Mouse (Mus musculus) splenic B cell, adult 2 months (primary cell): Measurements from ENCODE around the gene Olfr780.
"Not testable (repeated sequence)": the region's sequence is repeated elsewhere in the genome, so short reads cannot be mapped to it uniquely, and the experiment has no call there.

Experiments
- DNase-seq: peaks from one replicate; pipeline ENCODE4 v3.0.0-alpha.2; 2011; ENCODE audit warnings: low read depth, low spot score
- H3K27me3 ChIP-seq: 2 replicates; pipeline ENCODE4 v1.6.1; 2012; ENCODE audit warnings: mild to moderate bottlenecking, low read length, moderate library complexity, mixed read lengths; ENCODE audit not compliant: control insufficient read depth, poor library complexity, insufficient read depth, severe bottlenecking
- H3K36me3 ChIP-seq: 2 replicates; pipeline ENCODE4 v1.6.1; 2012; ENCODE audit warnings: mild to moderate bottlenecking, low read length, moderate library complexity, mixed read lengths; ENCODE audit not compliant: control insufficient read depth, poor library complexity, insufficient read depth, severe bottlenecking

Olfr780 gene

DNA sequence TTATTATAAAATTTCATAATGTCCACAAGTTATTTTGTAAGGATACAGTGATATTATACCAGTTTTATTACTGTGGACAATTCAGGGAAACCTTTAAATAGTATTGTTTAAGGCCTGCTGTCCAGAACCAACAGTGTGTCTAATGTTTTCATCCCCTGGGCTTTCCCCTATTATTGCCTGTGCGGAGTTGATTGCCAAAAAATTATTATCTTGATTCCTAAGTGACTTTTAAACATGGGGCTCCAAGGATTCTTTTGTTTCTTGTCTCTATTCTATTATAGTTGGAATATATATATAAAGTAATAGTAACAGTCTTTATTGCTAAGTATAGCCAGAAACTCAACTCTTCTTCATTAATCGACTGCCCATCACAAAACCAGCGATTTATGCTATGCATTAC is at the start of gene Olfr780:
Gene Olfr780 (plus strand): TSS at position 301 of the 400 bp plus-strand sequence.
- H3K36me3 ChIP-seq = no peaks in the 10 kb centered on the region
- H3K27me3 ChIP-seq = no peaks in the 10 kb centered on the region
- DNase-seq = no peak

- no peak for DNase-seq
- Histone ChIP-seq H3K36me3 (no peaks in the 10 kb centered on the region), H3K27me3 (no peaks in the 10 kb centered on the region)
Measured at GRCm38 (mm10) chr10:129271081-129271535, 46.8 kb upstream of the Olfr780 start, which contains the start of gene Olfr777. Olfr777 (minus strand) TSS chr10:129271485.

GRCm38 (mm10) chr10:129312973-129313372 is 4.9 kb upstream of the Olfr780 start:
- H3K36me3 ChIP-seq = not testable (repeated sequence)

DNA sequence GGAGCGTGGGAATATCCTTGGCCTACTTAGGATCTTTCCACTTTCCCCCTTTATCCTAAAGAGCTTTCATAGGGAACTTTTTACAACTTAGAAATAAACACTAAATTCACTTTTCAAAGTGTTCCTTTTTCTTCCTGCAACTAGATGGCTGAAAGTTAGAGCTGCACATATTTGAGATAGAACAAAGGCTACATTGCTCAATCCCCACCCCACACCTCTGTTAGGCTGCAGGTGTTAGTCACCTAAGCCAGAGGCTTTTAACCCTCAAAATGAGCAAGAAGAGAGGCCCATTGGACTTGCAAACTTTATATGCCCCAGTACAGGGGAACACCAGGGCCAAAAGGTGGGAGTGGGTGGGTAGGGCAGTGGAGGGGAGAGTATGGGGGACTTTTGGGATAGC is 4.4 kb upstream of the Olfr780 start:
- not testable (repeated sequence) for H3K27me3 ChIP-seq, H3K36me3 ChIP-seq, DNase-seq

More at GRCm38 (mm10) chr10:129312973-129313372, 4.9 kb upstream of the Olfr780 start:
- H3K27me3 ChIP-seq, DNase-seq: not testable (repeated sequence)

DNA sequence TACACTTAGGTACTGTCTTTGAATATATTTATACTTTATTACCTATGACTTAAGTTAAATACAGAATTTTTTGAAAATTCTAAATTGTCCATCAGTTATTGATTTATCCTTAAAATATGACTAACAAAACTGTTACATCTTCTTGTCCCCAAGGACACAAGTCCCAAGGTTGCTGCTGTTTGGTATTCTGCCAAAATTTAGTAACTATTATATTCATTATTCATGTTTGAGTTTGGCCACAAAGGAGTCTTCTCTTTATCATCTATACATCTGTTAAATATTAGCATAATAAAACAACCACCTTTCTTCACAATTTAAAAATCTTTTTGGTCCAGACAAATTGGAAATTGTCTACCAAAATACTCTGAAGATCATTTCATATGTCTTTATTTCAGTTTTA is 10.6 kb downstream of the Olfr780 start, which contains the start of gene Olfr781:
Gene Olfr781 (plus strand): TSS at position 301 of the 400 bp plus-strand sequence.
- no peak for DNase-seq
- H3K36me3 ChIP-seq = no peaks in the 10 kb centered on the region
- no peaks in the 10 kb centered on the region for H3K27me3 ChIP-seq

- no peak for DNase-seq
- Histone ChIP-seq H3K36me3 (no peaks in the 10 kb centered on the region), H3K27me3 (no peaks in the 10 kb centered on the region)
Measured at GRCm38 (mm10) chr10:129348550-129348949, 30.6 kb downstream of the Olfr780 start, which contains the start of gene Olfr782. Olfr782 (plus strand) TSS chr10:129348850.

DNA sequence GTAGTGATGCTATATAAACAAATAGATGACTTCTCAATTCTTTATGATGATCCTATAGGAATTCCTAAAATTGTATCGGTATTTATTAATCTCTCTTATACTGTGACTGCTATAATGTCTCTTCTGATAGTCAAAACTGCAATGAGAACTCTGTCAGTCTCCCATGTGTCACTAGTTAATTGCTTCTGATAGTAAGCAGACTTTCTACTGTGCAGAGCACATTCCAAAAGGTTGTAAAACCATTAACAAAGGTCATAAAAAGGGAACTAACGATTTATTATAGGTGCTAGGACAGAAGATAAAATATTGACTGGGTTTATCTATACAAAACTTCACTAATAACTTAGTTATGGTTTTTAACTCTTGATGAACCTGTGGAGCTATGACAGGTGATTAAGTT is 34.6 kb downstream of the Olfr780 start:
- not testable (repeated sequence) for H3K36me3 ChIP-seq, H3K27me3 ChIP-seq, DNase-seq

DNA sequence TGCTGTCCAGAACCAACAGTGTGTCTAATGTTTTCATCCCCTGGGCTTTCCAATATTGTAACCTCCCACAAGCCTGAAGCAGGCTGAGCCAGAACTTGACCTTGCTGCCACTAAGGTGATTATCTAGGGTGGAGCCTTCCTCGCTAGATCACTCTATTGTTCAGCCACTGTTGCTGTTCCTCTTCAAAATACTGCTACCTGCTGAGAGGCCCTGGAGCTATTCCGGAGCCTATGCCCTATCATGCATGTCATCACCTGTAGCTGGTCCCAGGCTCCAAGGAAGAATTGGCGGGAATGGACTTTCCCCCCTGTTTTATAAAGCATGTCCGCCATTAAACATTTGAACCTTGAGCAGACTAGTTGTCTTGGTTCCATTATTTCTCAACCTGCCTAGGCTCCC is 38.6 kb downstream of the Olfr780 start:
- H3K36me3 ChIP-seq, DNase-seq, H3K27me3 ChIP-seq: not testable (repeated sequence)

GRCm38 (mm10) chr10:129357307-129357706 is 39.4 kb downstream of the Olfr780 start:
- no peaks in the 10 kb centered on the region for H3K36me3 ChIP-seq
- no peak for DNase-seq
- no peaks in the 10 kb centered on the region for H3K27me3 ChIP-seq
